Mouse (Mus musculus) MN1 (cell line): ENCODE data around the gene Ptprn2.

Experiments used
- DNase-seq: peaks from one replicate; pipeline ENCODE4 v3.0.0-alpha.2; 2016; ENCODE audit warnings: low spot score

The Ptprn2 gene

GRCm38 (mm10) chr12:117169670-117170069, 684.1 kb downstream of the Ptprn2 start:
- DNase-seq = no peak

- DNase-seq = no peak
These were observed 687.0 kb downstream of the Ptprn2 start for GRCm38 (mm10) chr12:117172529-117172884.

GRCm38 (mm10) chr12:117172885-117173529, 687.5 kb downstream of the Ptprn2 start:
- DNase-seq = no peak

- no peak for DNase-seq
These were observed 688.7 kb downstream of the Ptprn2 start for GRCm38 (mm10) chr12:117174189-117174588.

GRCm38 (mm10) chr12:117175072-117175681, 689.7 kb downstream of the Ptprn2 start:
- no peak for DNase-seq

- DNase-seq = no peak
These were observed 690.8 kb downstream of the Ptprn2 start for GRCm38 (mm10) chr12:117176259-117176823.

GRCm38 (mm10) chr12:117187167-117187566, 701.6 kb downstream of the Ptprn2 start:
- DNase-seq = no peak

- DNase-seq = no peak
These were observed 706.5 kb downstream of the Ptprn2 start for GRCm38 (mm10) chr12:117192001-117192400.

GRCm38 (mm10) chr12:117196721-117197425, 711.4 kb downstream of the Ptprn2 start:
- peak; percentile 8 for DNase-seq

GRCm38 (mm10) chr12:117198093-117198492, 712.6 kb downstream of the Ptprn2 start:
- no peak for DNase-seq

GRCm38 (mm10) chr12:117200117-117200516, 714.6 kb downstream of the Ptprn2 start:
- peak; percentile 80 for DNase-seq

- DNase-seq = peak; percentile 28
These were observed 715.1 kb downstream of the Ptprn2 start for GRCm38 (mm10) chr12:117200590-117200989.

GRCm38 (mm10) chr12:117203506-117203905, 718.0 kb downstream of the Ptprn2 start:
- DNase-seq = no peak

- DNase-seq = no peak
These were observed 719.4 kb downstream of the Ptprn2 start for GRCm38 (mm10) chr12:117204905-117205304.

- no peak for DNase-seq
These were observed 722.1 kb downstream of the Ptprn2 start for GRCm38 (mm10) chr12:117207421-117208120.

GRCm38 (mm10) chr12:117210467-117210866, 724.9 kb downstream of the Ptprn2 start:
- no peak for DNase-seq

- DNase-seq = no peak
These were observed 728.0 kb downstream of the Ptprn2 start for GRCm38 (mm10) chr12:117213531-117213930.

- DNase-seq = no peak
These were observed 728.8 kb downstream of the Ptprn2 start for GRCm38 (mm10) chr12:117214272-117214671.

GRCm38 (mm10) chr12:117214919-117215318, 729.4 kb downstream of the Ptprn2 start:
- no peak for DNase-seq

GRCm38 (mm10) chr12:117221909-117222308, 736.4 kb downstream of the Ptprn2 start:
- DNase-seq = no peak

- no peak for DNase-seq
These were observed 738.5 kb downstream of the Ptprn2 start for GRCm38 (mm10) chr12:117224036-117224435.

- DNase-seq = no peak
These were observed 741.7 kb downstream of the Ptprn2 start for GRCm38 (mm10) chr12:117227236-117227635.
